Mouse (Mus musculus): ENCODE data around the gene Cxcr6.

- TF ChIP-seq POLR2A (IDR thresholded peaks at IDR 0.05; ENCODE audit: control insufficient read depth, low read depth, low read length) (no peak), CTCF (IDR thresholded peaks at IDR 0.05; ENCODE audit: control insufficient read depth, insufficient read depth, insufficient replicate concordance, low read depth, low read length) (no peak)
Measured at GRCm38 (mm10) chr9:123826631-123827030, 20.4 kb downstream of the Cxcr6 start.
